Mouse (Mus musculus): ENCODE measurements around the gene Pipox.

The Pipox gene

DNA sequence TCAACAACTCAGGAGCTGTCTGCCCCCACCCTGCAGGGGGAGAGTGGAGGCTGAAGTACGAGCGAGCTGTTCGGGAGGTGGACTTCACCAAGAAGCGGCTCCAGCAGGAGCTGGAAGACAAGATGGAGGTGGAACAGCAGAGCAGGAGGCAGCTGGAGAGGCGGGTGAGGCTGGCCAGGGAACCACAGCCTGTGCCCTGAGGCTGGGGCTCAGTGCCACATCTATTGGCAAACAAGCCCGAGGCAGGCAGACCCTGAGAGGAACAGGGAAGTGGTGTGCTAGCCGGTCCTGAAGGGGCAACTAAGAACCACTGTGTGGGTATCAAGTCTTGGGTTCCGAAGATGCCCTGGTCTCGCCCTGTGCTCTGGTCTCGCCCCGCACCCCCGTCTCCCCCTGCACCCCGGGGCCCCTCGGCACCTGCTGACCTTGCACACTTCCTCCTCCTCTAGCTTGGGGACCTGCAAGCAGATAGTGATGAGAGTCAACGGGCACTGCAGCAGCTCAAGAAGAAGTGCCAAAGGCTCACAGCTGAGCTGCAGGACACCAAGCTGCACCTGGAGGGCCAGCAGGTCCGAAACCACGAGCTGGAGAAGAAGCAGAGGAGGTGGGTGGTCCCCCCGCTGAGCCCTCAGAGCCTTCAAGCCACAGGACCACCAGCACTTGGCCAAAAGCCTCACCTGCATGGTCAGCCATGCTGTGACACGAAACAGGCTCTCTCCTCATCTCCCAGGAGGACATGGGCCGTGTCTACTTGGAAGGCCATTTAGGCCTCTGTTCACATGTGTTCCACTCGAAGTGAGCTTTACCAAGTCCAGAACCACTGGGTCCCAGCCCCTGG, 50.6 kb downstream of the Pipox start:
- no peak for DNase-seq

DNA sequence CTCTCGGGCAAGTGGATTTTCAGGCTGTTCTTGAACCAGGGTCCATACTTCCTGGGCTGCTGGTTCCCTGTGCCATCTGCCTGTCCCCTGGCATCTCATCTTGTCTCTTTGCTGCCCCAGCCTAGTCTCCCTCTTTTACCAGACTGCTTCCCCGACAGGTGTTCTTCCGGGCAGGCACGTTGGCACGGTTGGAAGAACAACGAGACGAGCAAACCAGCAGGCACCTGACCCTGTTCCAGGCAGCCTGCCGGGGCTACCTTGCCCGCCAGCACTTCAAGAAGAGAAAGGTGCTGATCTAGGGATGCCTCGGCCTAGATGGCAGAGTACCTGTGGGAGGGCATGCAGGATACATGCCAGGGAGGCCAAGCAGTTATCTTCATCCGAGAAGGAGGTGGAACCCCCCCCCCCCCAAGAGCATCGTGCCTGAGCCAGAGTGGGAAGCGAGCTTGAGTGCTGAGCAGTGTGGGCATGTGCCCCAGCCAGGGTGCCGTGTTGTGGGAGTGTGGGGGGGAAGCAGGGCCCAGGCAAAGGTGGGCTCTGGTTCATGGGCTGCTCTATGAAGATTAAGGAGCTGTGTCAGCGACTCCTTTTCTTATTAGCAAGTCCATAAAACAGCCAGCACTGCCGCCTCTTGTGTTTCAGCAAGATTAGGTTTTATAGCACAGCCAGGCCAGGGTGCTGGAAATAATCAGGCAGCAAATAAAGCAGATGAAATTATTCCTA, 53.2 kb downstream of the Pipox start:
- DNase-seq, result no peak

DNA sequence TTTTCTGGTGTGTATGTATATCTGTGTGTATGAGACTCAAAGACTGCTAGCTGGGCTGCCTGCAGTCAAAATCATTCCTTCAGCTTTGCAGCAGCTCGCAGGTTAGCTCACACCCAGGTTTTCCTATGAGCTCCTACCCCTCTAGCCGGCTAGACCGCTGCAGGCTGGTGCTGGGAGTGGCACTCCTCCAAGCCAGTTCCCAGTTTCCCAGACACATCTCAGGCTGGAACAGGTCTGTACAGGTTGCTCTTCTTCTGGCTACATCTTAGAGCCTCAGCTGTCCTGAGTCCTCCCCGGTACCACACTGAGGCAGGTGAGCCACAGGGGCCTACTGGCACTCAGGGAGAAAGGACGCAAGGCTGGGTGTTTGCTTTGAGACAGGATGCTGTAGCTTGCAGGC, 56.0 kb downstream of the Pipox start:
- DNase-seq, result no peak

DNA sequence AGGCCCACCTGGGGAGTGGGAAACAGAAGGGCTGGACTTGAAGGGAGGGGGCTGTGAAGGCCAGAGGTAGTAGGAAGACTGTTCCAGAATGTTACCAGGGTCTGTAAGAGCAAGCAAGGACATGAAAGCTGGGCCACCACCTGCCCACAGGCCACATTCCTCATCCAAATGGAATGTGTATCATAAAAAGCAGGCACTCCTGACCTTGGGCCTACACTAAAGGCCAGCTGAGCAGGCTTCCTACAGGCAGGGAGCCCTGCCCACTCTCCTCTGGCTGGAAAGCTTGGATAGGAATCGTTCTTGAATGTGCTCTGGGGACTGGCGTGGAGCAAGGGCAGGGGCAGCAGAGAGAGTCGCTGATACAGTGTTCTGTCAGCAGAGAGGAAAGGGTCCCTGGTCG, 57.1 kb downstream of the Pipox start:
- DNase-seq, result no peak

DNA sequence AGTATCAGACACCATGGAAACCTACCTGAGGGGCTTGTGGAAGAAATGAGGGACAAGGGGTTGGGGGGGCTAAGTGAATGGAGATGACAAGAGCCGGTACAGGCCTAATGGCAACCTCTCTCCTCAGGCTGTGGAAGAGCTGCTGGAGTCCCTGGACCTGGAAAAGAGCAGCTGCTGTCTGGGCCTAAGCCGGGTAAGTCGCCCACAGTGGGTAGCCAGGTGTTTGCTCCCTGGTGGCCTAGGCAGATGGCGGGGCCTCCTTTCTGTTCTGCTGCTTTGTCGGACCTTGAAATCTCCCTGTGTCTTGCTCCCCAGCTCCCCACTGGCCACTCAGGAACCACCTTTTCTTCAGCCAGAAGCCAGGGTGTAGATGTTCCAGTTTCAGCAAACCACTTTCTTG, 57.6 kb downstream of the Pipox start:
- DNase-seq, result no peak

DNA sequence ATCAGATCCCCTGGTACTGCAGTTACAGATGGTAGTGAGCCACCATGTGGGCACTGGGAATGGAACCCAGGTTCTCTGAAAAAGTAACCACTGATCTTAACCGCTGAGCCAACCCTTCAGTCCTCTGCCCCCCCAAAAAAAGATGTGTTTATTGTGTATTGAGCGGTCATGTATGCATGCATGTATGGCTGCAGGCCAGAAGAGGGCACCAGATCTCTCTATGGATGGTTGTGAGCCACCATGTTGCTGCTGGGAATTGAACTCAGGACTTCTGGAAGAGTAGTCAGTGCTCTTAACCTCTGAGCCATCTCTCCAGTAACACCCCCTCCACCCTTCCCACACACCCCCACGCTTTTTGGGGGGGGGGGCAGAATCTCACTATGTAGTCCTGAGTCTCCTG, 58.8 kb downstream of the Pipox start:
- peak; percentile 24 to 29 for DNase-seq

DNA sequence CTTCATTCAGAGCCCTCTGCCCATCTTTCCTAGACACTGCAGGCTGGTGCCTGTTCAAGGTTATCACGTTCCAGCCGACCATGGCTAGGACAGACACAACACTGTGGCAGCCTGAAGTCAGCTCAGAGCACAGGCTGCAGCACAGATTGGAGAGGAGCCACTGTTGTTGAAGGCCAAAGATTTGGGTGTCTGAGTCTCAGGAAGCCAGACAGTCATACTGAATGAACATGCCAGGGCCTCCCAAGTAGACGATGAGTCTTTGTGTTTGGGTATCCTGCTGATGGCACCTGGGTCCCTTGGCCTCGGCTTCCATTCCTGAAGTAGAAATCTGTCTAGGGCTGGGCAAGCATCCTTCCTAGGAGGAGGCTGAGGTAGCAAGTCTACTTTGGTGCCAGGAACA, 61.4 kb downstream of the Pipox start:
- no peak for DNase-seq

DNA sequence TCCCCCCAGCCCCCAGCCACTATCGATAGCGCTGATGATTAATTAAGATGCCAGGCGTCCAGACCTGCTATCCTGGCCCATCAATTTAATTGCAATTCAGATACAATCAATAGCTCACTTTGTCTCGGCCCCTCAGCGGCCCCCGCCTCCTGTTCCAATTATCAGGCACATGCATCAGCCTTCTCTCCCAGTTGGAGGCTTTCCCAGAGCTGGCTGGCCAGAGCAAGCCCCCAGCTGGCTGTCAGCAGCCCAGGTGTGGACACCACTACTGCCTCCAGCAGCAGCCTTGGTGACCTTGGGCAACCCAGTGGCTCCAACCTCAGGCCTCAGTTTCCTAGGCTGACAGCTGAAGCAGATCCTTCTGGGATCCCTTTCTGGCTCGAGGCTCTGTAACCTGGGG, 63.0 kb downstream of the Pipox start:
- DNase-seq, result no peak
